Mouse (Mus musculus) thymus, adult 2 months (tissue): ENCODE results near the gene Pth1r. TPM values are rescaled to one million over a fixed set of nuclear protein-coding genes. Genes with fewer than 3 reads are reported as not detected.

Source experiments
- DNase-seq: peaks from one replicate; pipeline ENCODE4 v3.0.0; 2021
- H3K27ac ChIP-seq: fragments of 200-500 bp; 2 replicates; pipeline ENCODE4 v1.5.1; 2012; ENCODE audit warnings: low read length, control low read depth; ENCODE audit not compliant: control insufficient read depth, insufficient read depth
- H3K27me3 ChIP-seq: fragments of 200-500 bp; 2 replicates; pipeline ENCODE4 v1.6.1; 2012; ENCODE audit warnings: mild to moderate bottlenecking, low read length, moderate library complexity, mixed read lengths; ENCODE audit not compliant: control insufficient read depth, insufficient read depth
- H3K36me3 ChIP-seq: fragments of 200-500 bp; 2 replicates; pipeline ENCODE4 v1.6.1; 2012; ENCODE audit warnings: mild to moderate bottlenecking, low read length, moderate library complexity; ENCODE audit not compliant: control insufficient read depth, insufficient read depth
- H3K4me1 ChIP-seq: fragments of 200-500 bp; replicated peaks from 2 replicates; pipeline ENCODE4 v1.6.1; 2012; ENCODE audit warnings: low read length; ENCODE audit not compliant: control insufficient read depth, insufficient read depth
- H3K4me3 ChIP-seq: fragments of 200-500 bp; 2 replicates; pipeline ENCODE4 v1.5.1; 2012; ENCODE audit warnings: mild to moderate bottlenecking, low read length, control low read depth, moderate library complexity; ENCODE audit not compliant: control insufficient read depth, insufficient read depth
- CTCF ChIP-seq: fragments of 200-500 bp; IDR thresholded peaks from 2 replicates; pipeline ENCODE4 v1.5.1; 2012; ENCODE audit warnings: mild to moderate bottlenecking, control low read depth, low read length, moderate library complexity, borderline replicate concordance; ENCODE audit not compliant: control insufficient read depth, poor library complexity, insufficient read depth; ENCODE audit errors: extremely low read depth
- POLR2A ChIP-seq: fragments of 200-500 bp; IDR thresholded peaks from 2 replicates; pipeline ENCODE4 v1.6.1; 2012; ENCODE audit warnings: mild to moderate bottlenecking, low read length, control low read depth, moderate library complexity; ENCODE audit not compliant: control insufficient read depth, poor library complexity, insufficient read depth; ENCODE audit errors: extremely low read depth
- WGBS: fragments of 180-500 bp; shearing (Covaris S2); methylation state at CpG from one replicate; pipeline ENCODE4 v1.1.7; 2018; 5-methylcytosine and 5-hydroxymethylcytosine counted together
- polyA plus RNA-seq: library from polyadenylated mRNA; depleted of rRNA; stranded (reverse); fragments of >200 nt; gene quantifications from 2 replicates; pipeline ENCODE4 v1.2.3, GENCODE M21; 2012; rRNA removed

The Pth1r gene
- 5.4 and 5.8 TPM in 2 replicates for polyA plus RNA-seq

DNA sequence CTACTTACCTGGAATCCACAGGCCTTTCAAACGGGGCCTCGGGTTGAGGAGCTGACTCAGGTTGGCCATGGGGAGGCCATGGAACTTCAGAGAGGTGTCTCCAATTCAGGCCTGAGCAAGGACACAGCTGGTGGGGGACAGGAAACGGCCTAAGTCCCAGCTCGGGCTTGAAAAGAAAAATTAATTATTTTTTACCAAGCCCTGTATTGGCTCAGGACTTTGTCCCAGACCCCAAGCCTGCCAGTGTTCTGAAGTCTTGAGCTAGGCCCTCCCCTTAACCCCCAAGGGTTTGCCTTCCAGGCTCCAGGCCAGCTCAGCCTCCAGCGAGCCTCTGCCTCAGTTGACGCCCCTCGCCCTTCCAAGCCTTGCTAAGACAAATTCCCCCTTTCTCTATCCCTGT lies at the start of gene Pth1r:
TSS of gene Pth1r (minus strand) at position 185 of the 400 bp plus-strand sequence.
- DNase-seq, result no peak
- no peak within 1 kb of the TSS for H3K4me3 ChIP-seq
- TF ChIP-seq POLR2A (no peak), CTCF (no peak)
- no peaks in the 10 kb centered on the region for H3K36me3 ChIP-seq
- no peak within 1 kb of the TSS for H3K27ac ChIP-seq
- 91% methylated on average over 7 of the region's 7 CpGs for WGBS
- peaks cover 11% of the 10 kb centered on the region for H3K27me3 ChIP-seq
- H3K4me1 ChIP-seq, result peaks cover 2% of the 10 kb centered on the region; the same call in 1 of the 2 replicates

DNA sequence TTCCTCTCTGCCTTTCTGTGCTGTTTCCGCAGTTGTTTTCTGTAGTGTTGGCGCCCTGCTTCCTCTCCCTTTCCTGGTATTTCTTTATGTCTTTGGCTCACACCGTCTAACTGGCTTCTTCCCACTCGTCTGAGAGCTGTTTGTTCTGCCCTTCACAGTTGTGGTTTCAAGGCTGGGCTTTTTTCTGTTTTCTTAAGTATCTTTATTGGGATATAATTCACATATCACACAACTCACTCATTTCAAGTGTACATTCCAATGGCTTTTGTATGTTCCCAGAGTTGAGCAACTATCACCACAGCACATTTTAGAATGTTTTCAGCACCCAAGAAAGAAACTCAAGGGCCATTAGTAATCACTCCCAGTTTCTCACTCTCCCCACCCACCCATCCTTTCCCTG lies 43.5 kb upstream of the Pth1r start:
- DNase-seq, result no peak
- Histone ChIP-seq H3K36me3 (no peaks in the 10 kb centered on the region), H3K27me3 (no peaks in the 10 kb centered on the region), H3K27ac (no peak overlapping the region), H3K4me3 (no peak overlapping the region), H3K4me1 (no peaks in the 10 kb centered on the region)
- 52% methylated on average over 4 of the region's 4 CpGs for WGBS
- TF ChIP-seq CTCF (no peak), POLR2A (no peak)

DNA sequence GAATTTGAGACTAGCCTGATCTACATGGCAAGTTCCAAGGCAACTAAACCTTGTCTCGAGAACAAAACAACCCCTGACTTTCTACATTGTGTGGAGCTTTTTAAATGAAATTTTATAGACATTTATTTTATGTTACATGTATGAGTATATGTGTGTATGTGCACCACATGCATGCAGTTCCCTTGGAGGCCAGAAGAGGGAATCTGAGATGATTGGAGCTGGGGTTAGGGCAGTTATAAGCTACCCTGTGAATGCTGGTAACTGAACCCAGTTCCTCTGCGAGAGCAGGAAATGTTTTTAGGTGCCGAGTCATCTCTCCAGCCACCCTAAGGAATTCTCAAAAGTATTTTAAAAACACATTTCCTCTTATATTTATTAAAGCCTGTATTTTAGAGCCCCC lies 41.2 kb upstream of the Pth1r start:
- H3K27me3 ChIP-seq, result no peaks in the 10 kb centered on the region
- TF ChIP-seq CTCF (no peak), POLR2A (no peak)
- no peak for DNase-seq
- H3K27ac ChIP-seq, result no peak overlapping the region
- H3K4me3 ChIP-seq, result no peak overlapping the region
- 83% methylated on average over 3 of the region's 3 CpGs for WGBS
- H3K4me1 ChIP-seq, result no peaks in the 10 kb centered on the region
- H3K36me3 ChIP-seq, result no peaks in the 10 kb centered on the region

DNA sequence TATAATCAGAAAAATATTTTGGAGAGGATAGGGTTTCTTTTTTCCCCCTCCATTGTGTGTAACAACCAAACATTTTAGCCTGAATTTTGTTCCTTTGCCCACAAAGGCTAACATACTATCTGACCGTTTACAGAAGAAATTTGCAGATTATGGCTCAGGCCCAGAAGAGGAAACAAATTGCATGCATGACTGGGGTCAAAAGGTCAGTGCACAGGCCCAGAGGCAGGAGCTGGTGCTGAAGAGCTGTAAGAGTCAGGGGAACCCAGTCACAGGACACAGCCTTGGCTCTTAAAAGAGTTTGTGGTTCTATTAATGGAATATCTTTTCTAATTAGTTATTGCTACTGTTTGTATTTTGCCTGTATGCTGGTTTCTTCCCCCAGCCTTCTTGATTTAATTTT lies 36.7 kb upstream of the Pth1r start:
- Histone ChIP-seq H3K4me3 (no peak overlapping the region), H3K36me3 (no peaks in the 10 kb centered on the region), H3K27me3 (no peaks in the 10 kb centered on the region; the same call in 1 of the 2 replicates), H3K27ac (no peak overlapping the region), H3K4me1 (no peaks in the 10 kb centered on the region; the same call in 1 of the 2 replicates)
- no peak for DNase-seq
- WGBS, result 76% methylated on average over 1 of the region's 1 CpGs
- TF ChIP-seq POLR2A (no peak), CTCF (no peak)

DNA sequence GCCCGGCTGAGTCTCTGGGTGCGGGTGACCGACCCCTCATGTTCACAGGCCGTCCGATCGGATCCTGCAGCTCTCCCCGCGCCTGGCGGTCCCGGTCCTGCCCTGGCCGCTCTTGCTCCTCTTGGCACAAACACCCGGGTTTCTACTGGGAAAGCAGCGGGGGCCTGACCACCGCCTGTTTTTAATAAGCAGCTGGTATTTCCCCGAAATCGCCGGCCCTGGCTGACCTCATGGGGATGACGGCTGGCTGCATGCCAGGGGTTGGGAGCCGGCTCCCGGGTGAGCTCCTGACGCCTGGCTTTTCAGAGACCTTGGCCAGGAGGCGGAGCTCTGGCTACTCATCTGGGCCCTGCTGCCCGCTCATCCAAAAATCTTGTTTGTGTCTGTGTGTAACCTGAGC lies 34.8 kb upstream of the Pth1r start:
- Histone ChIP-seq H3K4me1 (no peaks in the 10 kb centered on the region; the same call in 1 of the 2 replicates), H3K27me3 (no peaks in the 10 kb centered on the region; the same call in 1 of the 2 replicates), H3K4me3 (no peak overlapping the region), H3K36me3 (no peaks in the 10 kb centered on the region), H3K27ac (no peak overlapping the region)
- DNase-seq, result no peak
- TF ChIP-seq POLR2A (no peak), CTCF (no peak)
- 8% methylated on average over 23 of the region's 23 CpGs for WGBS

DNA sequence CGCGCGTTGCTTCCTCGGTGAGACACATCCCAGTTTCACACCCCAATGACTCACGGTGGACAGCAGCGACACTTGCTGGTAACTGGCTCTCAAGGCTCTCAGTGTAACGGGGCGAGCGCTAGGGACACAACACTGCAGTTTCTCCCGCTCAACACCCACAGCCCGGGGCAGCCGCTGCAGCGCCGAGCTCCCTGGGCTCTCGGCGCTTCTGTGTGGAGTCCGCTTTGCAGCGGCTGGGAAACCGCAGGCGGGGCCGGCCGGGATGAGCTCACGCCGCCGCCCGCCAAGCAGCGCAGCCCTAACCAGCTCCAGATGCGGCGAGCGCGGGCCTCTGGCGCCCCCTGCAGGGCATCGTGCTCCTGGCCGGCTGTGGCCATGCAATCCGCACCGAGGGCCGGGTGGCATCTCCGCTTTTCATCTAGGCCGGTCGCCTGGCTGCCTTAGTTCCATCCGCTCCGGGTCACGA lies 34.3 kb upstream of the Pth1r start:
- 0 out of 2 replicates have a peak, but pooled peaks have one; percentile 38 for TF ChIP-seq POLR2A
- peak; percentile 98 for TF ChIP-seq CTCF
- H3K4me1 ChIP-seq, result no peaks in the 10 kb centered on the region; the same call in 1 of the 2 replicates
- WGBS, result under 1% methylated on average over 43 of the region's 43 CpGs
- peak; percentile 91 for DNase-seq
- no peaks in the 10 kb centered on the region; the same call in 1 of the 2 replicates for H3K27me3 ChIP-seq
- no peaks in the 10 kb centered on the region for H3K36me3 ChIP-seq
- no peak overlapping the region for H3K27ac ChIP-seq
- H3K4me3 ChIP-seq, result peak overlapping the region; percentile 41
